Mouse (Mus musculus) monocyte, adult 5-6 weeks (primary cell): Measurements from ENCODE around the gene Immp2l. TPM values are rescaled to one million over a fixed set of nuclear protein-coding genes. Genes with fewer than 3 reads are reported as not detected.

ENCODE experiments used
- ATAC-seq: fragments of 153-309, 156-312 bp; replicated peaks from 2 replicates; pipeline ENCODE4 v1.8.0; 2017; ENCODE audit warnings: mild to moderate bottlenecking; ENCODE audit not compliant: low TSS enrichment, insufficient number of reproducible peaks, severe bottlenecking, poor library complexity, low FRiP score
- total RNA-seq: library from RNA; stranded (forward); fragments of 200-1000, 200-491, 200-594 nt; gene quantifications from 3 replicates; pipeline ENCODE4 v1.2.3, GENCODE M21; 2017

The Immp2l gene
- total RNA-seq, 1 experiment from 2014 or later, result not detected

- ATAC-seq, result no peak
Measured at GRCm38 (mm10) chr12:41483593-41484451, 459.9 kb downstream of the Immp2l start.

- no peak for ATAC-seq
Measured at GRCm38 (mm10) chr12:41484689-41485511, 461.0 kb downstream of the Immp2l start.

GRCm38 (mm10) chr12:41485512-41486215, 461.8 kb downstream of the Immp2l start:
- ATAC-seq, result no peak

GRCm38 (mm10) chr12:41486331-41486730, 462.4 kb downstream of the Immp2l start, which contains the start of gene Lrrn3:
Lrrn3 (minus strand) TSS chr12:41486431.
- no peak for ATAC-seq

GRCm38 (mm10) chr12:41487005-41487404, 463.1 kb downstream of the Immp2l start:
- ATAC-seq, result no peak

DNA sequence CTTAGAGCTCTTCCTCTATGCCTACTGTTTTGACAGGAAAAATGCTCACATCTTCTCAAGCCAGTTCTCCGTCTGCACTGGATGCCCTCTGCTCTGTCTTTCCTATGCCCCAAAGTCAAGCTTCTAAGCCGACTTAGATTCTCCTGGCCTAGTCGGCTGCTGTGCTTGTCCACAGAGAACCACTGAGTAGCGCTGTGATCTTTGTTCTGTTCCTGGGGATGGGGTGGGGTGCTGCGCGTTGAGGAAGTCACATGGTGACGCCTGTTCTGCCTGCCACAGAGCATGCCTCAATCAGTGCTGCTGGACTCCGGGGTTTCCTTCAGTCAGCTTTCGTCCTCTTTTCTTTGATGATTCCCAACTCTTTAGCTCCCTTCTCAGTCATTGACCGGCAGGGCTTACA, 470.7 kb downstream of the Immp2l start:
- no peak for ATAC-seq

- ATAC-seq, result no peak
Measured at GRCm38 (mm10) chr12:41500049-41500820, 476.3 kb downstream of the Immp2l start.

DNA sequence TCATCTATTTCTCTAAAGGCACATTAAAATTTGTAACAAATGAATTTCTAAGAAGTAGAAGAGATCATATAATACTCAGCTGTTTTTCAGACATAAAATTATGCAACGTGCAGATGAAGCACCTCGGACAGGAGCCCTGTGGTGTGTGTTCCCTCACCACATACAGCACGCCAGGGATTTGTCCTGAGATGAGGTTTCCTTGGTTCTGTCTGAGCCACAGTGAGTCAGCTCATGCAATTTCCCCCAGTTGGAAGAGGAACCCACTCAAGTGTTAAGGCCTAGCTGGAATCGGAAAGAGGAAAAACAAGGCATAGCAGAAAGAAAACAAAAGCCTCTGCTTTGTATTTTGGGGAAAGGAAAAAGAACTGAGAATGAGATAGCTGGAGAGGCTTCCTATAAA, 484.7 kb downstream of the Immp2l start:
- ATAC-seq, result no peak

- ATAC-seq, result no peak
Measured at GRCm38 (mm10) chr12:41510588-41510987, 486.7 kb downstream of the Immp2l start.

DNA sequence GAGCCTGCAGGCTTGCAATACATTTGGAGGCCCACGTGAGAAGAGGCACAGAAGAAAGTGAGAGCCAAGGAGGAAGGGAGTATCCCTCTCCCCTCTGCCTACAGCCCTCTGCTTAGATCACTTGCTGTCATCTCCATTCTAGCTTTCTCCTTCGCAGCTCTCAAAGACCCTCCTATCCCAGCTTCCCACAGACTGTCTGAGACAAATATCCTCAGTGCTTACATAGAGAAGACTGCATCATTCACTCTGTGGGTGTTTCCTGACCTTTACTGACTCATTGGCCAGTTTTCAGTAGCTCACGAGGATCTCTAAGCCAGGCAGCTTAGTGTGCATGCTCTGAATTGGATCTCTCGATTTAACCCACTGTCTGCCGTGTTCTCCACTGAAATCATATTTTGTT, 495.0 kb downstream of the Immp2l start:
- ATAC-seq, result no peak

GRCm38 (mm10) chr12:41520326-41520725, 496.4 kb downstream of the Immp2l start:
- ATAC-seq, result no peak

DNA sequence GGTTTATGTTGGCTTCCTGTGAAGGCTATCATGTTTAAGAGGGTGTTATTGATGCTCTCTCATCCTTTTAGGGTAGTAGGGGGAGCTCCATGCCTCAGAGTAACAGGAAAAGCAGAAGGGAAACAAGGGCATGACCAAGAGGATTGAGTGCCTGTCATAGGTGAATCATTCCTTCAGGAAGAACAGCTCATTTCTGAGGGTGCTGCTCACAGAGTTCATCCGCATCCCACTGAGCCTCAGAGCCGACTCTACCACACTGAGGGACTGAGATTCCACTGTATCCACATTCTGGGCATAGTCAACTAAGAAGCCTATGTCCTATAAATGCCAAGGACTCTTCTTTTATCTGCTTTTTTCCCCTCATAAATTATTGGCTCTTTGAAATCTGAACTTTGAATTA, 497.8 kb downstream of the Immp2l start:
- ATAC-seq, result no peak

DNA sequence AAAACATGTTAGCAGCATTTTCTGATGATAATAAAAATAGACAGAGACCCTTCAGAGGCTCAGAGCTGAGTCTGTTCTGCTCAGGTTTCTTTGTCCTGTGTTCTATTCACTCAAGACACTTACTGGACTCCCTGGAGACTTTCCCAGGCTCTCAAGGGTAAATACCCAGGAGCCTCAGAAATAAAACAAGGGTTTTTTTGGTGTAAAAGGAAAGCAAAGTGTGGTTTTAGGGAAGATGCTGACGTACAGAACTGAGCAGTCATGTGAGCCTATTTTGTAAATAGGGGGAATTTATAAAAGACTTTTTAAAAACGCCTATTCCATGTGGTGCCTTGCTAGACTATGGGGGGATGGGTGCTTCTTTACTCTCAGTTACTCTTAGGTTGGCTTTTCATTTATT, 502.8 kb downstream of the Immp2l start:
- ATAC-seq, result no peak

- no peak for ATAC-seq
Measured at GRCm38 (mm10) chr12:41528410-41528809, 504.5 kb downstream of the Immp2l start.

- ATAC-seq, result no peak
Measured at GRCm38 (mm10) chr12:41539989-41540388, 516.1 kb downstream of the Immp2l start.

- no peak for ATAC-seq
Measured at GRCm38 (mm10) chr12:41551578-41551977, 527.7 kb downstream of the Immp2l start.

- no peak for ATAC-seq
Measured at GRCm38 (mm10) chr12:41557832-41558231, 533.9 kb downstream of the Immp2l start.

DNA sequence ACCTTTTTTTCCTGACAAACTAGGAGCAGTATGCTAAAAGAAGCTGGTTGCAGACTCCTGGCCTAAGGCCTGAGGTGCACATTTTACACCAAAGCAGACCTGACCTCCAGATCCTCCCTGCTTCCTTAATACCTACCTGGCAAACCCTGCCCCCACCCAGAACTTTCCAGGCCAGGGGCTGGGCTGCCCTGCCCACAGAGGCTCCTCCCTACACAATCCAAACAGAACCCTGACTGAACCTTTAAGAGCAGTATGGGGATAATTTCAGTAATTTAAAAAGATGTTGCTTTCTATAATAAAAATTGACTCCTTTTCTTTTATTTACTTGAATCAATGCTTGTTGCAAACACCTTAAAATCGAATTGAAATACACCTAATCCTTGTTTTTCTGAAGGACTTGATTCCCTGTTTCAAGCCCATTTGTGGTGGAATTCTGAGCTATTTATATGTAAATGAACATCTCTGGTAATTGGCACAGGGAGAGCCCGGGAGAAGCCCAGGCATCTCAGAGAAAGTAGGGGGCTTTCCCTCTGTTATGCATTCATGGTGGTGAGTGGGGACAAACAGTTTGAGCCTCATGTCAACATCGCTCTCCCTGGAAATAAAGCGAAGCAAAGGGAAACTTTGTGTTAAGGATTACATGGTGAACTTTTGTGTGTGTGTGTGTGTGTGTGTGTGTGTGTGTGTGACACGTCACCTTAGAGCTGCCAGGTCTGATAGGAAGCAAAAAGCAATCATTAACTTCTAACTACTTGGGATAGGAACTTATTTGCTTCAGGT, 535.3 kb downstream of the Immp2l start:
- ATAC-seq, result no peak
